Mouse (Mus musculus): Measurements from ENCODE around the gene Nrxn2. TPM values are rescaled to one million over a fixed set of nuclear protein-coding genes. Genes with fewer than 3 reads are reported as not detected.

Gene Nrxn2
- polyA plus RNA-seq, 1 experiment from 2014 or later, result 28.9 TPM

DNA sequence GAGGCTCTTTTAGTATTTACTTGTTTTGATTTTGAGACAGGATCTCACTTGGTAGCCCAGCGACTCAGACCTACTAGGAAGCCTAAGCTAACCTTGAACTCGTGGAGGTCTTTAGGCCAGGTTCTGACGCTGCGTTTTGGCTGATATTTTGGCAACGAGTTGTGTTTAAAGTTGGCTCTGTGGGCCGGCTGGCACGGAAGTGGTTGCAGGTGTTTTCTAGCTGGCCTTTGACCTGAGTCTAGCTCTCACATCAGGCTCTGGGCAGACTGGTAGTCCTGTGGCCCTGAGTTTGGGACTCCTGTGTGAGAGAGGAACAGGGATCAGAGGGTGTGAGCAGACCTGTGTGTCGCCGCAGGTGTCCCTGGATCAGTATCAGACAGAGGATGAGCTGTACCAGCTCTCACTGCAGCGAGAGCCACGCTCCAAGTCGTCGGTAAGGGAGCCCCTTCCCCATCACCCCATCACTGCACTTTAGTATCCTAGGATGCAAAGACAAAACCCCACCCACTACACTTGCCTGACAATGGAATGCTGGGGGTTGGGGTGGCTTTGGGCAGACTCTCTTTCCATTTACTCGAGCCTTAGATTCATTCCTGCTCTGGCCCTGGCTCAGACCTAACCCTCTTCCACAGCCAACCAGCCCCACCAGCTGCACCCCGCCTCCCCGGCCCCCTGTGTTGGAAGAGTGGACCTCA, 10.6 kb upstream of the Nrxn2 start:
- ATAC-seq (ENCODE audit: low read depth), result no peak
- no peaks in the 10 kb centered on the region for H3K9me3 ChIP-seq
- H3K9ac ChIP-seq, result no peak overlapping the region
- H3K4me1 ChIP-seq (replicated peaks), result 0 out of 2 replicates have a peak, but pooled peaks cover 6% of the 10 kb centered on the region
- H3K4me2 ChIP-seq, result no peak overlapping the region
- no peak overlapping the region for H3K4me3 ChIP-seq
- H3K27me3 ChIP-seq, result peaks cover 5% of the 10 kb centered on the region
- no peaks in the 10 kb centered on the region for H3K36me3 ChIP-seq
- WGBS, result 56% methylated on average over 16 of the region's 16 CpGs
- H3K27ac ChIP-seq (replicated peaks), result no peak overlapping the region

DNA sequence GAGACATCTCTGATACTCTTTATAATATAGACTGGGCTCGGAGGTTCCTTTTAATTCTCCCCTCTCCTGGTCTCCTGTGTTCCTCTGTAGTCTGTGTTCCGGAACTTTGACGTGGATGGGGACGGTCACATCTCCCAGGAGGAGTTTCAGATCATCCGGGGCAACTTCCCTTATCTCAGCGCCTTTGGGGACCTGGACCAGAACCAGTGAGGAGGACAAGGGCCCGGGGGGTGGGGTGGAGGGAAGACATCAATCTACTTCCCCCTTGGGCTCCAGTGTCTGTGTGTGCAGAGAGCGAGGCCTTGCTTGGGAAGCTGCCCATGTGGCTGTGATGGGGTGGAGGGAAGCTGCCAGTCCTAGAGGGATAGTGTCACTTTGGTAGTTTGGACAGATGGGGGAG, 9.8 kb upstream of the Nrxn2 start:
- no peak overlapping the region for H3K27ac ChIP-seq (replicated peaks)
- no peaks in the 10 kb centered on the region for H3K27me3 ChIP-seq
- H3K4me2 ChIP-seq, result no peak overlapping the region
- no peaks in the 10 kb centered on the region for H3K4me1 ChIP-seq (replicated peaks)
- H3K36me3 ChIP-seq, result no peaks in the 10 kb centered on the region
- ATAC-seq (ENCODE audit: low read depth), result no peak
- no peak overlapping the region for H3K4me3 ChIP-seq
- WGBS, result 75% methylated on average over 8 of the region's 8 CpGs
- H3K9me3 ChIP-seq, result no peaks in the 10 kb centered on the region
- no peak overlapping the region for H3K9ac ChIP-seq

DNA sequence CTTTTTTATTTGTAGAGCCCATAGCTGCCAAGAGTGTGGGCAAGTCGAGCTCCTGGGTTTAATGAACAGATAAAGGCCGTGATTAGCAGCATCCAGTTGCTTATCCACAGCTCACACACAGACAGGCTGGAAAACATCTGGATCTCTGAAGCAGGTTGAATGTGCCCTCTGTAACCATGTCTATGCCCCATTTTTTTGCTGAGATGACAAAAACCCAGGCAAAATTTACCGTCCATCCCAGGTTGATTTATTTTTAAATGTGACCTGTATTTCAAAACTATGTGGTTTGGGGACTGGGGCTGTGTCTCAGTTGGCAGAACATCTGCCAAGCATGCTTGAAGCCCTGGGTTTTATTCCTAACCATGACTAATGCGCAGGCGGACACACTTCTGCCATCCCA, 9.4 kb upstream of the Nrxn2 start:
- Histone ChIP-seq H3K27me3 (no peaks in the 10 kb centered on the region), H3K4me1 (replicated peaks) (no peaks in the 10 kb centered on the region), H3K27ac (replicated peaks) (no peak overlapping the region), H3K4me2 (no peak overlapping the region), H3K9ac (no peak overlapping the region), H3K4me3 (no peak overlapping the region), H3K36me3 (no peaks in the 10 kb centered on the region), H3K9me3 (no peaks in the 10 kb centered on the region)
- ATAC-seq (ENCODE audit: low read depth), result no peak
- WGBS, result 79% methylated on average over 5 of the region's 5 CpGs

DNA sequence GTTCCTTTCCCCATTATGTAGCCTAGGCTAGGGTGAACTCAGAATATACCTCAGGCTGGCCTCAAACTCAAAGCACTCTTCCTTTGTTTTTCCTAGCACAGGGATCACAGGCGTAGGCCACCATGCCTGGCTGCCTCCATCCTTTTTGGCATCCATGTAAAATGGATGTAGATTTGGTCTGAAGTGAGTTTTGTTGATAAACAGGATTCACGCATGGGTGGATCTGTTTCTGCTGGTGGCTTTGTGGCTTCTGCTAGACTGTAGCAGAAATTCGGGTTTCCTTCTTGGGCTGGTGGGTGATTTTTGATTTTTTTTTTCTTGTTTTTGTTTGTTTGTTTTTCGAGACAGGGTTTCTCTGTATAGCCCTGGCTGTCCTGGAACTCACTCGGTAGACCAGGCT, 8.6 kb upstream of the Nrxn2 start:
- no peak overlapping the region for H3K4me2 ChIP-seq
- no peak overlapping the region for H3K9ac ChIP-seq
- no peak overlapping the region for H3K27ac ChIP-seq (replicated peaks)
- ATAC-seq (ENCODE audit: low read depth), result no peak
- H3K9me3 ChIP-seq, result no peaks in the 10 kb centered on the region
- H3K4me1 ChIP-seq (replicated peaks), result peaks cover 1% of the 10 kb centered on the region
- no peaks in the 10 kb centered on the region for H3K36me3 ChIP-seq
- no peak overlapping the region for H3K4me3 ChIP-seq
- no peaks in the 10 kb centered on the region for H3K27me3 ChIP-seq
- 83% methylated on average over 5 of the region's 5 CpGs for WGBS

DNA sequence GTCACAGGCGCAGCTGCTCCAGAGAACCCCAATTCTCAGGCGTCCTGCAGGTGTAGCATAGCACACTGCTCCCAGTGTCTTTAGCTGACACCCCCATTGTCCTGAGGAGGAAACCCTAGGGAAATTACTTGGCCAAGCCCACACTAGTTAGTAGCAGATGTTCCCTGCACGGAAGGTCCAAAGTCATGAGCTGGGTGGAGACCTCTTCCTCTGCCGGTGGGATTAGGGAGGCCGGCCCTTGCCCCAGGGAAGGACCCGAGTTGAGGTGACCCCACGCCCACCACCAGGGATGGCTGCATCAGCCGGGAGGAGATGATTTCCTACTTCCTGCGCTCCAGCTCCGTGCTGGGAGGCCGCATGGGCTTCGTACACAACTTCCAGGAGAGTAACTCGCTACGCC, 5.7 kb upstream of the Nrxn2 start:
- 77% methylated on average over 14 of the region's 14 CpGs for WGBS
- no peak for ATAC-seq (ENCODE audit: low read depth)
- Histone ChIP-seq H3K27me3 (no peaks in the 10 kb centered on the region), H3K4me1 (replicated peaks) (peaks cover 30% of the 10 kb centered on the region), H3K27ac (replicated peaks) (no peak overlapping the region), H3K4me2 (no peak overlapping the region), H3K9me3 (no peaks in the 10 kb centered on the region), H3K36me3 (no peaks in the 10 kb centered on the region), H3K4me3 (no peak overlapping the region), H3K9ac (no peak overlapping the region)

DNA sequence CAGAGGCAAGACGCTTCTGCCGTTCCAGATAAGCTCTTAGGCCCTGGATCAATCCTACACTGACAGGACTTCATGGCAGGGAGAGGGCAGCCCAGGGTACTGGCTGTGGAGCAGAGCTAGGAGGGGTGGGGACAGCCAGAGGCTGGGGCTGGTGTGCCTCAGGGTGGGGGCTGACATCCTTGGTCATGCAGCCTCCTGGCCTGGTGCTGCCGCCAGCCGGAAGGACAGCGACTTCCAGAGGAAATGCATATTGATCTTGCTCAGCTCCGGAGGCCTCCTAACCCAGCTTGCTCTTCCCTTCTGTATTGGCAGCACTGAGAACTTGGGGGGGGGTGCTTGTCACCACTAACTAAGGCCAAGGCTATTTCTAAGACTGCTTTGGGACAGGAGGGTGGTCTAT, 3.1 kb upstream of the Nrxn2 start:
- peak overlapping the region; percentile 94 for H3K27ac ChIP-seq (replicated peaks)
- no peak overlapping the region for H3K4me3 ChIP-seq
- WGBS, result 41% methylated on average over 6 of the region's 6 CpGs
- peak overlapping the region; percentile 61 for H3K9ac ChIP-seq
- no peak for ATAC-seq (ENCODE audit: low read depth)
- no peaks in the 10 kb centered on the region for H3K36me3 ChIP-seq
- H3K4me1 ChIP-seq (replicated peaks), result peaks cover 46% of the 10 kb centered on the region
- peaks cover 13% of the 10 kb centered on the region; the same call in 1 of the 2 replicates for H3K27me3 ChIP-seq
- H3K9me3 ChIP-seq, result no peaks in the 10 kb centered on the region
- H3K4me2 ChIP-seq, result 0 out of 2 replicates have a peak overlapping the region, but pooled peaks have one; percentile 31

DNA sequence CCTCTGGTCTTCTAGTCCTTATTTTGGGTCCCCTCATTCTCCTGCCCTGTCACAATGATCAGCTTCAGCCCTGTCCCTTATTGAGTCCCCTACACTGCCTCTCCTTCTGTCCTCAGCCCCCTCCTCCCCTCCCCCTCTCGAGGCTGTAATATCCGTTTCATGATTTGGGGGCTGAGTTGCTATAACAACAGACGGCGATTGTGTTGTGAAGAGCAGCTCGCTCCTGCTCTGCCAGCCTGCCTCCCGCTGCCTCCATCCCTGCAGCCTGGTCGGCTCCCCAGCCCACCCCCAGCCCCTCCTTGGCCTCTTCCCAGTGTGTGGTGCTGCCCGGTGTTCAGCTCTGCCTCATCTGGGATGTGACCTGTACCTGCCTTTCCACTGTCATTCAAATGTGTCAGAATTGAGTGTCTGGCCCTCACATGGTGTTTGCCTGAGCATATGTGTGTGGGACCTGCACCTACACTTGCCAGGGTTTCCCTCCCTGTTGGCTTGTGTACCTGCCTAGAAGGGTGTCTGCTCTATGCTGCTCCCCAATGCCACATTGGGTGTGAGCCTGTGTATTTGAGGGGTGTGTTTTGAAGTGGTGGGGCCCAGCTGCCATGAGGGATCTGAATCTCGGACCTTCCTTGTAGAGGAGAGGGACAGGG, 2.3 kb upstream of the Nrxn2 start:
- H3K4me2 ChIP-seq, result peak overlapping the region; percentile 31
- no peaks in the 10 kb centered on the region for H3K36me3 ChIP-seq
- H3K27ac ChIP-seq (replicated peaks), result peak overlapping the region; percentile 94
- H3K9me3 ChIP-seq, result no peaks in the 10 kb centered on the region
- no peak overlapping the region for H3K4me3 ChIP-seq
- H3K4me1 ChIP-seq (replicated peaks), result peaks cover 54% of the 10 kb centered on the region
- peak; percentile 32; the same call in 1 of the 2 replicates for ATAC-seq (ENCODE audit: low read depth)
- peak overlapping the region; percentile 61 for H3K9ac ChIP-seq
- 1% methylated on average over 9 of the region's 9 CpGs for WGBS
- H3K27me3 ChIP-seq, result peaks cover 21% of the 10 kb centered on the region; the same call in 1 of the 2 replicates

DNA sequence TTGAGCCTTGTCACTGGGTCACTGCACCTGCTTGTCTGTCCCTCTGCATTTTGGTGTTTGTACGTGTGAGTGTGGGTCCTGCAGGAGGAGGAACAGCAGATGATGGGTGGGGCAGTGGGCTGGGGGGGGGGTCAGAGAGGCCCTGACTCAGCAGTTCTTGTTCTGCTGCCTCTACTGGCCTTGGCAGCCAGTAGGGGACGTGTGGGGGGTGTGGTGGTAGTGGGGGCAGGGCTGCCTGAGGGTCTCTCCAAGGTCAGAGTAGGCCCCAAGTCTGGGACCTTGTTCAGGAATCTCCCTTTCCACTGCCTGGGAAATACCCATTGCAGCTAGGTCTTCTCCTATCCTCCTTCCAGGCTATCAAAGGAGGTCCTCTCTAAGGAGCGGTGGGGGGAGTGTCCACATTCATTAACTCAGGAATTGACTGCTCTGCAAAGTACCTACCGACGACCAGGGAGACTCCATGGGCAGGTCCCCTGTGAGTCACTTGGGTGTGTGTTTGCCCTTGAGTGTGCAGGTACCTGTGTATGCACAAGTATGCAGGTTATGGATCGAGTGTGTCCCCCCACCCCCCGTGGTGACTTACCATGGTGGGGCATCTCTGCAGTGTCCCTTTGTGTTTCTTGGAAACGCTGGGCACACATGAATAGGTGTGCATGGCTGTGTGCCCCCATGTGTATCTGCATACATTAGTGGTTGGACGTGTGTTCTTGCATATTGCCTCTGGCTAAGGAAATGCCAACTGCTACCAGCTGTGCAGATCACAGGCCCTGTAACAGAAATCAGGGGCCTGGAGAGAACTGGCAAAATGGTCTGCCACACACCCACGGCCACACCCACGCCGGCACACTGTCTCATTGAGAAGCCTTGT, 1.4 kb upstream of the Nrxn2 start:
- no peak overlapping the region for H3K4me3 ChIP-seq
- no peak for ATAC-seq (ENCODE audit: low read depth)
- no peaks in the 10 kb centered on the region for H3K36me3 ChIP-seq

DNA sequence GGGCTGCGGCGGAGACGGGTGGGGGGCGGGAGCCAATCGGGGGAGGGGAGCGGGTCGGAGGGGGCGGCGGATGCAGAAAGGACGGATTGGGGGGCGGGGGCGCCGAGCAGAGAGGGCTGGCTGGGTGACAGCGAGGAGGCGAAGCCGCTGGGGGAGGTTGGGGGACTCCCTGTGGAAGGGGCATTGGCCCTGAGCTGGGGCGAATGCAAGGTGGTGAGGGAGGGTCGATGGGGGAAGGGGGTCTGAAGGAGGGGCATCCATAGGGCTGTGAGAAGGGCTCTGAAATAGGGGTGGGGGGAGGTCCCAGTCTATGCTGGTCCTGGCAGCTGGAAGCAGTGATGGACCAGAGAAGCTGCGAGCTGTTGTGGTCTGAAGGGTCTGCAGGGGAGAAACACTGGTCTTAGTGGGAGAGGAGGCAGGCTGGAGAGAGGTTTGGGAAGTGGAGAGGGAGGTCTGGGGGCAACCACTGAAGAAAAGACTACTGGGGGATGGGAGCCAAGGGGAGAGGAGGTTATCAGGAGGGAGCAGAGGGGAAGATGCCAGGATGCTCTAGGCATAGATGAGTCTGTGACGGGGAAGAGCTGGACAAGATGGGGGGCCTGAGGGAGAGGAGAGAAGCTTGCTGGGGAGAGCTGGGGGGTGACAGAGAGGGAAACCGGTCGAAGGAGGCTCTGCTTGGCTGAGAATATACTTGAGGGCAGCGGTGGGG, 607 bp downstream of the Nrxn2 start:
- no peaks in the 10 kb centered on the region for H3K36me3 ChIP-seq
- 8% methylated on average over 21 of the region's 23 CpGs for WGBS
- peaks cover 83% of the 10 kb centered on the region for H3K4me1 ChIP-seq (replicated peaks)
- H3K9me3 ChIP-seq, result no peaks in the 10 kb centered on the region
- H3K9ac ChIP-seq, result peak overlapping the region; percentile 86
- H3K27ac ChIP-seq (replicated peaks), result peak overlapping the region; percentile 94
- H3K4me2 ChIP-seq, result peak overlapping the region; percentile 81
- H3K4me3 ChIP-seq, result peak overlapping the region; percentile 66
- H3K27me3 ChIP-seq, result peaks cover 34% of the 10 kb centered on the region; the same call in 1 of the 2 replicates
- ATAC-seq (ENCODE audit: low read depth), result peak; percentile 16

More for the DNA sequence above, 1.4 kb upstream of the Nrxn2 start:
- WGBS, result 52% methylated on average over 12 of the region's 12 CpGs
- H3K4me1 ChIP-seq (replicated peaks), result peaks cover 63% of the 10 kb centered on the region
- no peaks in the 10 kb centered on the region for H3K9me3 ChIP-seq
- H3K27ac ChIP-seq (replicated peaks), result peak overlapping the region; percentile 94
- H3K9ac ChIP-seq, result peak overlapping the region; percentile 86
- H3K27me3 ChIP-seq, result peaks cover 27% of the 10 kb centered on the region; the same call in 1 of the 2 replicates
- peak overlapping the region; percentile 81 for H3K4me2 ChIP-seq

DNA sequence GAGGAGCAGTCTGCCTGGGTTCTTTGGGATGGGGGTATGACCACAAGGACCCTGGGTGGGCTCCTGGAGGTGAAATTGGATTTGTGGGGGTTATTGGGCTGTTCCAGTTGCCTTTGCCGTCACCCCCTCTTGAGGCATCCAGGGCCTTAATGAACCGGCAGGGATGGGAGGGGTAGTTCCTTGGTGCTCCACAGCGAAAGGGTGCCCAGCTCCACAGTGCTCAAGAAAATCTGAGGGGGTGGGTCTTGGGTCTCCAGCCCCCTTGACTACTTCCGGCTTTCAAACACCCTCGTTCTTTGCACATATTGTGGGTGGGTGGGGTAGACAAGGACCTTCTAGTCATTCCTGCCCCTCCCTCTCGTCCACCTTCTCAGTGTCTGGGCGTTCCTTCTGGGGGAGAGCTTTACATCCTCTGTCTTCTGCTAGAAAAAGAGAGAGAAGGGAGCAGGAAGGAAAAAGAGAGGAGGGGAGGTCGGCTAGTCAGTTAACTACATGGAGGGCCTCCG, 1.3 kb downstream of the Nrxn2 start:
- WGBS, result 51% methylated on average over 9 of the region's 9 CpGs
- H3K27ac ChIP-seq (replicated peaks), result peak overlapping the region; percentile 94; the same call in 1 of the 2 replicates
- peaks cover 40% of the 10 kb centered on the region; the same call in 1 of the 2 replicates for H3K27me3 ChIP-seq
- peak overlapping the region; percentile 86 for H3K9ac ChIP-seq
- no peaks in the 10 kb centered on the region for H3K36me3 ChIP-seq
- peak overlapping the region; percentile 81 for H3K4me2 ChIP-seq
- ATAC-seq (ENCODE audit: low read depth), result no peak
- peaks cover 90% of the 10 kb centered on the region for H3K4me1 ChIP-seq (replicated peaks)
- H3K4me3 ChIP-seq, result peak overlapping the region; percentile 66
- no peaks in the 10 kb centered on the region for H3K9me3 ChIP-seq

DNA sequence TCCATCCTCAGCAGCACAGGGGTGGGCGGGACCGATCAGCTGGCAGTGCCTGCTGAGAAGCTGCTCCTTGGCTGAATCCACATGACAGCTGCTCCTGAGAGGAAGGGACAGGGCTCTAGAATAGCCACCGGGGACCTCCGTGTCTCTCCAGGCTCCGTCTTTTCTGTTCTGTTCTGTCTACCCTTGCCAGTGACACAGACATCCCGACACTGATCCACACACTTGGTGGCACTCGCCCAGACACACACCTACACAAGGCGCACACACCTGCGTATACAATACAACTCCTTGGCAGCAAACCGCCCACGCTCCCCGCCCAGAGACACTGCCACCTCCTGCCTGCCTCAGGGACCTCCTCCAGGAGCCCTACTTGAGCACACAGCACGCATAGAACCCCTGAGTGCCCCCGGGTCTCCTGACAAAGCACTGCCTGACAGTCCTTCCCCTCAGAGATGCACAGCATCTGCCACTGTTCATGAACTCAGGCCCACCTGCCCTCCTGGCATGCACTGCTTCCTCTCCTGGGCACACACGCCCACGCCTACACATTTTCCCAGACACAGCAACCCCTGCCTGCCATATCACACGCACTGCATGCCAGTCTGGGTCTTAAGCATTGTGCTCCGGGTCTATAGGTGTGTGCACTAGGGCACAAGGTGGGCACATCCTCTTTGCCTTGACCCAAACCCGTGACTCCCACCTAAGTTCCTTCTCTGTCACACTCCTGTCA, 2.1 kb downstream of the Nrxn2 start:
- Histone ChIP-seq H3K4me2 (peak overlapping the region; percentile 81), H3K4me3 (peak overlapping the region; percentile 66), H3K9ac (peak overlapping the region; percentile 86), H3K27me3 (peaks cover 44% of the 10 kb centered on the region; the same call in 1 of the 2 replicates), H3K4me1 (replicated peaks) (peaks cover 90% of the 10 kb centered on the region), H3K9me3 (no peaks in the 10 kb centered on the region), H3K36me3 (no peaks in the 10 kb centered on the region), H3K27ac (replicated peaks) (peak overlapping the region; percentile 94; the same call in 1 of the 2 replicates)
- WGBS, result 48% methylated on average over 19 of the region's 19 CpGs
- ATAC-seq (ENCODE audit: low read depth), result no peak
